Mouse (Mus musculus): ENCODE results near the gene Tmem37.

GRCm38 (mm10) chr1:120064036-120064682, 9.7 kb downstream of the Tmem37 start:
- TF ChIP-seq CTCF (IDR thresholded peaks at IDR 0.05; ENCODE audit: low read depth, low read length) = no peak
- no peak for TF ChIP-seq POLR2A (IDR thresholded peaks at IDR 0.05; ENCODE audit: borderline replicate concordance, low read depth, low read length)

Measured in bone marrow macrophage, adult 2 months (primary cell).